Mouse (Mus musculus): ENCODE measurements around the gene Sdccag8. TPM values are rescaled to one million over a fixed set of nuclear protein-coding genes. Genes with fewer than 3 reads are reported as not detected.

Sdccag8 gene
- polyA plus RNA-seq, 1 experiment from 2014 or later = 29.4 TPM

GRCm38 (mm10) chr1:177011688-177012087 is 197.2 kb downstream of the Sdccag8 start:
- H3K4me1 ChIP-seq (ENCODE audit: control insufficient read depth, insufficient read depth, low read length) = peaks cover 54% of the 10 kb centered on the region
- 85% methylated on average over 13 of the region's 13 CpGs for whole genome bisulfite sequencing
- H3K27me3 ChIP-seq (ENCODE audit: control insufficient read depth, insufficient read depth, low read length) = no peaks in the 10 kb centered on the region
- ATAC-seq (ENCODE audit: low FRiP score) (0 out of 2 replicates have a peak, but pooled peaks have one; percentile 4), DNase-seq (ENCODE audit: low spot score, missing footprints) (no peak)
- H3K9ac ChIP-seq (ENCODE audit: low read length) = no peak overlapping the region
- no peak overlapping the region for H3K4me2 ChIP-seq
- no peaks in the 10 kb centered on the region for H3K36me3 ChIP-seq (ENCODE audit: control insufficient read depth, insufficient read depth, low read length)
- H3K9me3 ChIP-seq (ENCODE audit: control insufficient read depth, low read length) = no peaks in the 10 kb centered on the region
- peak overlapping the region; percentile 83 for H3K27ac ChIP-seq (ENCODE audit: low read depth, low read length)
- no peak overlapping the region for H3K4me3 ChIP-seq (ENCODE audit: low read depth, low read length)

GRCm38 (mm10) chr1:177012774-177013173 is 198.3 kb downstream of the Sdccag8 start:
- Histone ChIP-seq H3K4me3 (ENCODE audit: low read depth, low read length) (no peak overlapping the region), H3K9me3 (ENCODE audit: control insufficient read depth, low read length) (no peaks in the 10 kb centered on the region), H3K9ac (ENCODE audit: low read length) (no peak overlapping the region), H3K4me1 (ENCODE audit: control insufficient read depth, insufficient read depth, low read length) (peaks cover 56% of the 10 kb centered on the region), H3K27me3 (ENCODE audit: control insufficient read depth, insufficient read depth, low read length) (no peaks in the 10 kb centered on the region), H3K27ac (ENCODE audit: low read depth, low read length) (no peak overlapping the region), H3K4me2 (no peak overlapping the region), H3K36me3 (ENCODE audit: control insufficient read depth, insufficient read depth, low read length) (no peaks in the 10 kb centered on the region)
- DNase-seq (ENCODE audit: low spot score, missing footprints) = no peak
- WGBS = 43% methylated on average over 3 of the region's 3 CpGs
- no peak for ATAC-seq (ENCODE audit: low FRiP score)

GRCm38 (mm10) chr1:177013313-177013712 is 198.9 kb downstream of the Sdccag8 start:
- 93% methylated on average over 1 of the region's 1 CpGs for WGBS
- Histone ChIP-seq H3K4me2 (no peak overlapping the region), H3K4me1 (ENCODE audit: control insufficient read depth, insufficient read depth, low read length) (peaks cover 55% of the 10 kb centered on the region), H3K9ac (ENCODE audit: low read length) (no peak overlapping the region), H3K27ac (ENCODE audit: low read depth, low read length) (no peak overlapping the region), H3K4me3 (ENCODE audit: low read depth, low read length) (no peak overlapping the region), H3K9me3 (ENCODE audit: control insufficient read depth, low read length) (no peaks in the 10 kb centered on the region), H3K36me3 (ENCODE audit: control insufficient read depth, insufficient read depth, low read length) (no peaks in the 10 kb centered on the region), H3K27me3 (ENCODE audit: control insufficient read depth, insufficient read depth, low read length) (no peaks in the 10 kb centered on the region)
- ATAC-seq (ENCODE audit: low FRiP score) (no peak), DNase-seq (ENCODE audit: low spot score, missing footprints) (no peak)

- no peak for ATAC-seq (ENCODE audit: low FRiP score)
These were observed 199.3 kb downstream of the Sdccag8 start for GRCm38 (mm10) chr1:177013776-177014175.

GRCm38 (mm10) chr1:177014346-177014745 is 199.9 kb downstream of the Sdccag8 start:
- Histone ChIP-seq H3K4me2 (no peak overlapping the region), H3K36me3 (ENCODE audit: control insufficient read depth, insufficient read depth, low read length) (no peaks in the 10 kb centered on the region), H3K9me3 (ENCODE audit: control insufficient read depth, low read length) (no peaks in the 10 kb centered on the region), H3K9ac (ENCODE audit: low read length) (no peak overlapping the region), H3K27ac (ENCODE audit: low read depth, low read length) (peak overlapping the region; percentile 44; the same call in 1 of the 2 replicates), H3K27me3 (ENCODE audit: control insufficient read depth, insufficient read depth, low read length) (no peaks in the 10 kb centered on the region), H3K4me1 (ENCODE audit: control insufficient read depth, insufficient read depth, low read length) (peaks cover 52% of the 10 kb centered on the region), H3K4me3 (ENCODE audit: low read depth, low read length) (no peak overlapping the region)
- DNase-seq (ENCODE audit: low spot score, missing footprints) (no peak), ATAC-seq (ENCODE audit: low FRiP score) (peak; percentile 11; the same call in 1 of the 2 replicates)
- WGBS = 54% methylated on average over 2 of the region's 2 CpGs

More at GRCm38 (mm10) chr1:177013776-177014175, 199.3 kb downstream of the Sdccag8 start:
- Histone ChIP-seq H3K4me1 (ENCODE audit: control insufficient read depth, insufficient read depth, low read length) (peaks cover 55% of the 10 kb centered on the region), H3K27ac (ENCODE audit: low read depth, low read length) (no peak overlapping the region; the same call in 1 of the 2 replicates), H3K4me2 (no peak overlapping the region), H3K27me3 (ENCODE audit: control insufficient read depth, insufficient read depth, low read length) (no peaks in the 10 kb centered on the region), H3K9ac (ENCODE audit: low read length) (no peak overlapping the region), H3K9me3 (ENCODE audit: control insufficient read depth, low read length) (no peaks in the 10 kb centered on the region), H3K4me3 (ENCODE audit: low read depth, low read length) (no peak overlapping the region), H3K36me3 (ENCODE audit: control insufficient read depth, insufficient read depth, low read length) (no peaks in the 10 kb centered on the region)
- 97% methylated on average over 3 of the region's 3 CpGs for WGBS
- DNase-seq (ENCODE audit: low spot score, missing footprints) = no peak

GRCm38 (mm10) chr1:177014921-177015439 is 200.5 kb downstream of the Sdccag8 start:
- 79% methylated on average over 6 of the region's 6 CpGs for WGBS
- peak overlapping the region; percentile 44 for H3K27ac ChIP-seq (ENCODE audit: low read depth, low read length)
- H3K4me1 ChIP-seq (ENCODE audit: control insufficient read depth, insufficient read depth, low read length) = peaks cover 46% of the 10 kb centered on the region

GRCm38 (mm10) chr1:177015917-177016316 is 201.5 kb downstream of the Sdccag8 start:
- ATAC-seq (ENCODE audit: low FRiP score) (no peak), DNase-seq (ENCODE audit: low spot score, missing footprints) (no peak)
- Histone ChIP-seq H3K27ac (ENCODE audit: low read depth, low read length) (no peak overlapping the region), H3K27me3 (ENCODE audit: control insufficient read depth, insufficient read depth, low read length) (no peaks in the 10 kb centered on the region), H3K36me3 (ENCODE audit: control insufficient read depth, insufficient read depth, low read length) (no peaks in the 10 kb centered on the region), H3K4me1 (ENCODE audit: control insufficient read depth, insufficient read depth, low read length) (peaks cover 37% of the 10 kb centered on the region), H3K9me3 (ENCODE audit: control insufficient read depth, low read length) (no peaks in the 10 kb centered on the region), H3K4me3 (ENCODE audit: low read depth, low read length) (no peak overlapping the region), H3K4me2 (no peak overlapping the region), H3K9ac (ENCODE audit: low read length) (no peak overlapping the region)
- WGBS = 45% methylated on average over 3 of the region's 3 CpGs

More at GRCm38 (mm10) chr1:177014921-177015439, 200.5 kb downstream of the Sdccag8 start:
- H3K9ac ChIP-seq (ENCODE audit: low read length) = no peak overlapping the region
- DNase-seq (ENCODE audit: low spot score, missing footprints) = no peak
- no peak overlapping the region for H3K4me3 ChIP-seq (ENCODE audit: low read depth, low read length)
- H3K9me3 ChIP-seq (ENCODE audit: control insufficient read depth, low read length) = no peaks in the 10 kb centered on the region
- no peak for ATAC-seq (ENCODE audit: low FRiP score)
- H3K27me3 ChIP-seq (ENCODE audit: control insufficient read depth, insufficient read depth, low read length) = no peaks in the 10 kb centered on the region
- no peaks in the 10 kb centered on the region for H3K36me3 ChIP-seq (ENCODE audit: control insufficient read depth, insufficient read depth, low read length)
- H3K4me2 ChIP-seq = no peak overlapping the region

- no peak overlapping the region for H3K9ac ChIP-seq (ENCODE audit: low read length)
- DNase-seq (ENCODE audit: low spot score, missing footprints) (no peak), ATAC-seq (ENCODE audit: low FRiP score) (no peak)
- no peak overlapping the region for H3K27ac ChIP-seq (ENCODE audit: low read depth, low read length)
- H3K4me1 ChIP-seq (ENCODE audit: control insufficient read depth, insufficient read depth, low read length) = peaks cover 28% of the 10 kb centered on the region
- no peaks in the 10 kb centered on the region for H3K36me3 ChIP-seq (ENCODE audit: control insufficient read depth, insufficient read depth, low read length)
- H3K4me2 ChIP-seq = no peak overlapping the region
- no peaks in the 10 kb centered on the region for H3K27me3 ChIP-seq (ENCODE audit: control insufficient read depth, insufficient read depth, low read length)
- no peak overlapping the region for H3K4me3 ChIP-seq (ENCODE audit: low read depth, low read length)
- H3K9me3 ChIP-seq (ENCODE audit: control insufficient read depth, low read length) = no peaks in the 10 kb centered on the region
- 82% methylated on average over 2 of the region's 2 CpGs for WGBS
These were observed 202.3 kb downstream of the Sdccag8 start for GRCm38 (mm10) chr1:177016729-177017128.

GRCm38 (mm10) chr1:177018750-177019149 is 204.3 kb downstream of the Sdccag8 start:
- H3K4me1 ChIP-seq (ENCODE audit: control insufficient read depth, insufficient read depth, low read length) = peaks cover 24% of the 10 kb centered on the region
- no peak overlapping the region for H3K4me2 ChIP-seq
- no peak overlapping the region for H3K9ac ChIP-seq (ENCODE audit: low read length)
- ATAC-seq (ENCODE audit: low FRiP score) (no peak), DNase-seq (ENCODE audit: low spot score, missing footprints) (no peak)
- no peak overlapping the region for H3K27ac ChIP-seq (ENCODE audit: low read depth, low read length)
- H3K36me3 ChIP-seq (ENCODE audit: control insufficient read depth, insufficient read depth, low read length) = peaks cover 3% of the 10 kb centered on the region; the same call in 1 of the 2 replicates
- no peaks in the 10 kb centered on the region for H3K9me3 ChIP-seq (ENCODE audit: control insufficient read depth, low read length)
- whole genome bisulfite sequencing = 79% methylated on average over 1 of the region's 1 CpGs
- H3K4me3 ChIP-seq (ENCODE audit: low read depth, low read length) = no peak overlapping the region
- H3K27me3 ChIP-seq (ENCODE audit: control insufficient read depth, insufficient read depth, low read length) = no peaks in the 10 kb centered on the region

All from midbrain, embryonic 11.5 days (tissue).